Mouse (Mus musculus) liver, postnatal 0 days (tissue): ENCODE results near the gene Tktl2. TPM values are rescaled to one million over a fixed set of nuclear protein-coding genes. Genes with fewer than 3 reads are reported as not detected.

Source experiments
- ATAC-seq: fragments of 200-750 bp; cut with Nextera tagmentation; 2 replicates; pipeline ENCODE4 v1.8.0; 2017; ENCODE audit warnings: mild to moderate bottlenecking, moderate library complexity
- DNase-seq: peaks from one replicate; pipeline ENCODE4 v3.0.0-alpha.2; 2016
- H3K27ac ChIP-seq: fragments of 300-500 bp; sonication (generic); 2 replicates; pipeline ENCODE4 v1.5.1; 2014; ENCODE audit warnings: antibody characterized with exemption, moderate library complexity, mild to moderate bottlenecking, low read depth
- H3K27me3 ChIP-seq: fragments of 300-500 bp; sonication (generic); 2 replicates; pipeline ENCODE4 v1.6.1; 2014; ENCODE audit warnings: low read length, control low read depth, mixed read lengths; ENCODE audit not compliant: insufficient read depth
- H3K36me3 ChIP-seq: fragments of 300-500 bp; sonication (generic); replicated peaks from 2 replicates; pipeline ENCODE4 v1.6.1; 2014; ENCODE audit warnings: mild to moderate bottlenecking, control low read depth, low read length, moderate library complexity, mixed read lengths; ENCODE audit not compliant: insufficient read depth
- H3K4me1 ChIP-seq: fragments of 300-500 bp; sonication (generic); 2 replicates; pipeline ENCODE4 v1.6.1; 2014; ENCODE audit warnings: antibody characterized with exemption, mild to moderate bottlenecking, control low read depth; ENCODE audit not compliant: insufficient read depth
- H3K4me2 ChIP-seq: fragments of 300-500 bp; sonication (generic); 2 replicates; pipeline ENCODE4 v1.6.1; 2014; ENCODE audit warnings: low read depth, mild to moderate bottlenecking, low read length, moderate library complexity, mixed read lengths
- H3K4me3 ChIP-seq: fragments of 300-500 bp; sonication (generic); 2 replicates; pipeline ENCODE4 v1.5.1; 2014; ENCODE audit warnings: low read depth, low read length
- H3K9ac ChIP-seq: fragments of 300-500 bp; sonication (generic); replicated peaks from 2 replicates; pipeline ENCODE4 v1.6.1; 2014; ENCODE audit warnings: mild to moderate bottlenecking, moderate library complexity
- H3K9me3 ChIP-seq: fragments of 300-500 bp; sonication (generic); 2 replicates; pipeline ENCODE4 v1.6.1; 2016; ENCODE audit warnings: mild to moderate bottlenecking, control low read depth, low read length, mixed read lengths
- CTCF ChIP-seq: sonication (generic); IDR thresholded peaks from 2 replicates; pipeline ENCODE4 v1.5.1; 2016; ENCODE audit warnings: antibody characterized with exemption, low read depth
- EP300 ChIP-seq: IDR thresholded peaks from 2 replicates; pipeline ENCODE4 v1.6.1; 2016; ENCODE audit warnings: antibody characterized with exemption, low read depth, mild to moderate bottlenecking
- WGBS: fragments of 180-500 bp; shearing (Covaris S2); extraction: QIAGEN DNeasy Blood & Tissue Kit; methylation state at CpG from one replicate; pipeline ENCODE4 v1.1.7; 2014; ENCODE audit not compliant: insufficient replicate concordance; 5-methylcytosine and 5-hydroxymethylcytosine counted together
- polyA plus RNA-seq: library from polyadenylated mRNA; unstranded; fragments of >200 nt; fragmentation: Nextera tagmentation; extraction: Ambion mirVana; gene quantifications from 2 replicates; pipeline ENCODE4 v1.2.1, GENCODE M21; 2015

Gene Tktl2
- polyA plus RNA-seq = not detected in 2 replicates

GRCm38 (mm10) chr8:66511537-66511936 lies at the start of gene Tktl2:
Tktl2 (plus strand) TSS chr8:66511756.
- no peaks in the 10 kb centered on the region for H3K27me3 ChIP-seq
- DNase-seq = no peak
- no peak for ATAC-seq
- H3K4me2 ChIP-seq = no peak within 1 kb of the TSS
- WGBS = 93% methylated on average over 22 of the region's 22 CpGs
- no peaks in the 10 kb centered on the region for H3K9me3 ChIP-seq
- no peak within 1 kb of the TSS for H3K27ac ChIP-seq
- no peak within 1 kb of the TSS for H3K9ac ChIP-seq
- TF ChIP-seq EP300 (no peak), CTCF (no peak)
- no peak within 1 kb of the TSS for H3K4me3 ChIP-seq
- no peaks in the 10 kb centered on the region for H3K36me3 ChIP-seq
- no peaks in the 10 kb centered on the region for H3K4me1 ChIP-seq

GRCm38 (mm10) chr8:66469821-66470220 lies 41.7 kb upstream of the Tktl2 start:
- Histone ChIP-seq H3K27ac (no peak overlapping the region), H3K27me3 (no peaks in the 10 kb centered on the region), H3K36me3 (no peaks in the 10 kb centered on the region), H3K4me2 (no peak overlapping the region), H3K4me1 (no peaks in the 10 kb centered on the region), H3K9ac (no peak overlapping the region), H3K9me3 (no peaks in the 10 kb centered on the region), H3K4me3 (no peak overlapping the region)
- ATAC-seq = no peak
- no peak for DNase-seq
- WGBS = 52% methylated on average over 3 of the region's 3 CpGs
- TF ChIP-seq CTCF (no peak), EP300 (no peak)

GRCm38 (mm10) chr8:66476880-66477279 lies 34.7 kb upstream of the Tktl2 start:
- Histone ChIP-seq H3K4me3 (no peak overlapping the region), H3K27me3 (no peaks in the 10 kb centered on the region), H3K4me2 (no peak overlapping the region), H3K27ac (no peak overlapping the region), H3K4me1 (no peaks in the 10 kb centered on the region), H3K36me3 (peaks cover 36% of the 10 kb centered on the region), H3K9ac (no peak overlapping the region), H3K9me3 (no peaks in the 10 kb centered on the region)
- ATAC-seq (no peak), DNase-seq (no peak)
- WGBS = 84% methylated on average over 3 of the region's 3 CpGs
- TF ChIP-seq EP300 (no peak), CTCF (no peak)

- Histone ChIP-seq H3K4me3 (peak within 1 kb of the TSS; percentile 94), H3K9ac (peak within 1 kb of the TSS; percentile 79), H3K9me3 (no peaks in the 10 kb centered on the region), H3K4me1 (0 out of 2 replicates have a peak, but pooled peaks cover 4% of the 10 kb centered on the region), H3K27me3 (no peaks in the 10 kb centered on the region), H3K36me3 (peaks cover 8% of the 10 kb centered on the region; the same call in 1 of the 2 replicates), H3K27ac (peak within 1 kb of the TSS; percentile 69), H3K4me2 (peak within 1 kb of the TSS; percentile 90)
- 2% methylated on average over 45 of the region's 45 CpGs for WGBS
- ATAC-seq (peak; percentile 96), DNase-seq (peak; percentile 83)
- TF ChIP-seq EP300 (peak; percentile 45; the same call in 1 of the 2 replicates), CTCF (no peak)
Observed at GRCm38 (mm10) chr8:66486084-66486763, 25.3 kb upstream of the Tktl2 start, which contains the start of gene Tma16. Tma16 (minus strand) TSS chr8:66486530.

DNA sequence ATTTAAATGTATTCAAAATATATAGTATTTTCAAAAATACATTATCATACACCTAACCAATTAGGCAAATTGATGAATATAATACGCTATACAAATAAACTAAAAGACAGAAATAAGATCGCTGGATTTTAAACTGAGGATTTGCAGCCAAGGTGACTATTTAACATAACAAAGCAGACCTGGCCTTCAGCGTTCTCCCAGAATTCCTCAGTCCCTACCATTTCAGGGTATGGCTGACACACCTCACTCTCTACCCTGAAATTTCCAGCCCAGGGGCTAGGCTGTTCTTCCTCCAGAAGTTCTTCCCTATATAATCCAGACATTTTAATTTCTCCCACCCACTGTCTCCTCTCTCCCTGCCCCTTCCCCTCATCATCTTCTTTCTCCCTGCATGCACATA lies 23.0 kb upstream of the Tktl2 start:
- no peak for ATAC-seq

DNA sequence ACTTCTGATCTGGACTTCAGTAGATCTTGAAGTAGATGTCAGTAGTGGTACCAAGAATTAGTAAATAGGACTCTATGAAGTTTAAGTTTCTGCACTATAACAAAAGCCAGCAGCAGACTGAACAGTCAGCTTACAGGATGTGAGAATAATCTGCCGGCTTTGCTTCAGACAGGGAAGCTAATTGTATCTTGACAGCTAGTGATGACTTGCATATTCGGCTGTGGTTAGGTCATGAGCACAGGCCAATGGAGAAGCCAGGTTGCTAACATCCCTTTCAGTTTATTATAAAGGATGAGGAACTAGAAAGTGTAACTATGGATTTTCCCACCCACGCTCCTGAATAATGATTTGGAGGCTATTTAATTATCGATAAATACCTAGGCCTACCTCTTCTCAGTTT lies 20.9 kb upstream of the Tktl2 start:
- ATAC-seq (no peak), DNase-seq (no peak)
- Histone ChIP-seq H3K36me3 (no peaks in the 10 kb centered on the region), H3K4me3 (no peak overlapping the region), H3K9ac (no peak overlapping the region), H3K4me2 (no peak overlapping the region), H3K27ac (no peak overlapping the region), H3K4me1 (no peaks in the 10 kb centered on the region), H3K27me3 (no peaks in the 10 kb centered on the region), H3K9me3 (no peaks in the 10 kb centered on the region)
- WGBS = 40% methylated on average over 4 of the region's 4 CpGs
- TF ChIP-seq CTCF = no peak

More for the DNA sequence above, 23.0 kb upstream of the Tktl2 start:
- Histone ChIP-seq H3K4me1 (0 out of 2 replicates have a peak, but pooled peaks cover 4% of the 10 kb centered on the region), H3K9me3 (no peaks in the 10 kb centered on the region), H3K36me3 (no peaks in the 10 kb centered on the region), H3K4me2 (no peak overlapping the region), H3K27ac (no peak overlapping the region), H3K4me3 (no peak overlapping the region), H3K9ac (no peak overlapping the region), H3K27me3 (no peaks in the 10 kb centered on the region)
- WGBS = 49% methylated on average over 3 of the region's 3 CpGs
- TF ChIP-seq EP300 = no peak
- TF ChIP-seq CTCF = no peak
- DNase-seq = no peak
